Mouse (Mus musculus) heart, postnatal 0 days (tissue): ENCODE measurements around the gene Tnfrsf19.

ENCODE experiments used
- CTCF ChIP-seq: IDR thresholded peaks from 2 replicates; pipeline ENCODE4 v1.5.1; 2016; ENCODE audit warnings: antibody characterized with exemption, control low read depth, low read depth
- EP300 ChIP-seq: IDR thresholded peaks from 2 replicates; pipeline ENCODE4 v1.6.1; 2016; ENCODE audit warnings: antibody characterized with exemption, low read depth

DNA sequence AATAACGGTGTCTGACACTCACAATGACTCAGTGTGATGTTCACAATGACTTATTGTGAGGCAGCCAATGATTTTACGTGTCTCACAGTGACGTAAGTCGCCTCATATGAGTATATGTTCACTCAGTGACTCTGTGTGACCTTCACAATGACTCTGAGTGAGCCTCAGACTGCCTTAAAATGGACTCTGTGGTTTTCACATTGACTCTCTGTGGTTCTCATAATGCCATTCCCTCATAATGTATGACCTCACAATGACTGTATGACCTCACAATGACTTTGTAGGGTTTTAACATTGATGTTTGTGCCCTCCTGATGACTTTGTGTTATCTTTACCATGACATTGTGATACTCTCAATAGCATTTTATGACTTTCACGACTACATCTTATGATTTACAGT lies 110.6 kb downstream of the Tnfrsf19 start:
- TF ChIP-seq EP300 (no peak), CTCF (no peak)
